Mouse (Mus musculus) layer of hippocampus, adult 11-12 months (tissue): ENCODE results near the gene Pde4d.

ENCODE experiments used
- DNase-seq: peaks from one replicate; pipeline ENCODE4 v3.0.0; 2022; ENCODE audit warnings: low spot score

The Pde4d gene

DNA sequence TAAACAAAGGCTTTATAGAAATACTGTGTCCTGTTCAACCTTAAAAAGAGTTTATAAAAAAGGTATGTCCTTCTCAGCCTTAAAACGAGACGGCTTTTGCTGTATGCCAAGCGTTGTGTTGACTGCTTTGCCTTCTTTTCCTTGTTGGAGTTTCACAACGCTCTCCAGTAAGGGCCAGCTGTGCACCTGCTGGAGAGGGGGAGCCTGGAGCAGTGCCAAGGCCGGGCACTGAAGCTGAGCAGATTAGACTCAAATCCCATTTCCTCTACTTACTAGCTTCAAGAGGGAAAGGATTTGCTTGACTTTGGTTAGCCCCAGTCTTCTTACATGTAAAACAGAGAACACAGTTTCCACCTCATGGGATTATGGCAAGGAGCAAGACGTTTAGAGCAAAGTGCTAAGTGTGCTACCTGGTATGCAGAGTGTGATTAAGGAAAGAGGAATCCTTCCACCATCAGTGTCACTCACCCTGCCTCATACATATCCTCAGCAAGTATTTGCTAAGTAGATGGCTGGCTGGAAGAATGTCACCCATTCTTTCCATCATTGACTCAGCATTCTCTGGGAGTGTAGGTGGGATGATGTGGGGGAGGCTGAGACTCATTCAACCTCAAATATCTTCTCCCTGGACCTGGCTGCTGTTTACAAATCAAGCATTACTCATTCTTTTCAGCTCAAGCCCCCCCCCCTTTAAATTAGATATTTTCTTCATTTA, 149.6 kb downstream of the Pde4d start:
- no peak for DNase-seq

DNA sequence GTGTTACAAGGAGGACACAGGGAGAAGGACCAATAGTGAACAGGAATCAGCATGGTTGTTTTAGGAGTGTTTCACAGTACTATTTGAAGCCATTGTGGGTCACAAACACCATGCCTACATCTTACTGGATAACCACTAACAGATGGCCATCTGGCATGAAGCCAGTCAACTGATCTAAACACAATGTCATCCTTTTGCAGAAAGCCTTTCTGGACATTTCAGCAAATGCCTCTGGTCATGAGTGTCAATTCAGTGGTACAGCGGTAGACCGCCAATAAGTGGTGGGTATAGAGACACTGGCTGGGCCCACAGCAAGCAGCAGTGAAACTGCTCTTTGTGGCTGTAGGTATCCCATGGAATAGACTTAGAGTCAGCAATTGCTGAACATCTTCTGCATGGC, 151.3 kb downstream of the Pde4d start:
- DNase-seq: no peak

DNA sequence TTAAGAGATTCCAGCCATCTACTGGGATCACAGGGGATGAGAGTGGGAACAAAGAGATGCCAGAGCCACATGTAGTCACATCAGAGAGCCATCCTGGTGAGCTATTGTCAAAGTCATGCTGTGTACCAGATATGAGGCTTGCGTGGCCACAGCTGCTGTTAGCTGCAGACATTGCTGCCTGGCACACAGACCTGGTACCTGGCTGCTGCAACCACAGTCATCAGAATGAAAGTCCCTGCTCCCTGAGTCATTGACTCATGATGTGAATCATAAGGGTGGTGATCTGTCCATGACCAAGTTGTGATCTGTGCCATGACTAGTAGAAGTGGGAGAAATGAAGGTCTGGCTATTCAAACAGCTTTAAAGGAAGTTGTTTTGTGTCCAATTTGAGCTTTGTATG, 153.8 kb downstream of the Pde4d start:
- no peak for DNase-seq

DNA sequence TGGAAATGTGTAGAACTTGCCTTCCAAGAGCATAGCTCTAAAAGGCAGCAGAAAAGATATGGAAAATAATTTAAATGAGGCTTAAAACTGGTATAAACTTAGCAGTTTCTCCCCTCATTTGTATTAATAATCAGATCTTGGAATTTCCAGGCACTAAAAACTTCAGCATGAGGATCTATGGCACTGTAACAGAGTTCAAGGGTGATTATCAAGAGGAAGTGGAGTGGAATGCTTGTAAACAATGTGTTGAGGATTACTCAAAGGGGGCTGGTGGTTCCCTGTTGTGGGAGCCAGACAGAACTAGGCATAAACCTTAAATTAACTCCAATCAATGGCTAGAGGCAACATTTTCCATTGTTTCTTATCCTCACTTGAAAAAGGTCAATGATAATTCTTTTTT, 154.5 kb downstream of the Pde4d start:
- no peak for DNase-seq

DNA sequence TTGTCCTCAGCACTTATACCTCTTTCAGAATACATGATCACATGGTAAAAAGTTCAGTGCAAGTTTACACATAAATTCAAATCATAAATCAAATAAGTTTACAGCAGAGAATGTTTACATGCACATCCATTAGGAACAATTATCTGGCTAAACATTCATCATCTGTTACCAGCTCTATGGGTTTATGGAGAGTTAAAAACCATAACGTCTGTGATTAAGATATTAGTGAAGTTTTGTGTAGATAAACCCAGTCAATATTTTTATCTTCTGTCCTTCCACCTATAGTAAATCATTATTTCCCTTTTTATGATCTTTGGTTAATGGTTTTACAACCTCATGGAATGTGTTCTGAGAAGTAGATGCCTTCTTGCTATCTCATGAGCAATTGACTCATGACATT, 168.5 kb downstream of the Pde4d start:
- no peak for DNase-seq

DNA sequence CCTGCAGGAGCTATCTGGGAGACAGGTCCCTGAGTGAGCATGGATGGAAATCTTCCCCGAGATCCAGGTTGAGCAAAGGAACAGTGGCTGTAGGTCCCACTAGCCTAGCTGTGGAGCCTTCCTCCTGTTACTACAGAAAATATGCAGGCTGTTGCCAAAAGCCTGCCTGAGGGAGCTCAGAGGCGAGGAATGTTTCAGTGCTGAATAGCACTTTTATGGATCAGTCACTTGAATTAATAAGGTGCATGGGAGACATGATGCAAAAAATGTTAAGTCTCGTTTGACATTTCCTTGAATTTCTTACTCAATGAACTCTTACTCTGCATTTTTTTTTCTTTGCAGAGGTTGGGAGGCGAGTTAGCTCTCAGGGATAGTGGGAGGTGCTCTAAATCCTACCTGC, 172.9 kb downstream of the Pde4d start:
- no peak for DNase-seq

DNA sequence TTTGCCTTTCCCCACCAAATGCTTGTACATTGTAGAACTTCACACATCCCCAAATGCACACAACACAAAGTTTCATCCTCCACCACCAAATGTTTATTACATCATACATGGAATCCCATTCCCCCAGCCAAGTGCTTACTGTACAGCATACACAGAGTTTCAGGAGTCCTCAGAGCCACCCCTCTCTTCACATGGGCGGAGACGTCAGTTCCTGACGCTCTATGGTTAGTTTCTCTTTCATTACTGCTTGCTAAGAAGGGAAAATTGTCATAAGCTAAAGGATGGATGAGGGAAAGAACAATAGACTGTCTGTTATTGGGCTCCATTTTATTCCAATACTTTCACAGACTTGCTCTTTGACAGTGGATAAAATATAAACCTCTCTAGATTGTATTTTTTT, 174.2 kb downstream of the Pde4d start:
- no peak for DNase-seq

DNA sequence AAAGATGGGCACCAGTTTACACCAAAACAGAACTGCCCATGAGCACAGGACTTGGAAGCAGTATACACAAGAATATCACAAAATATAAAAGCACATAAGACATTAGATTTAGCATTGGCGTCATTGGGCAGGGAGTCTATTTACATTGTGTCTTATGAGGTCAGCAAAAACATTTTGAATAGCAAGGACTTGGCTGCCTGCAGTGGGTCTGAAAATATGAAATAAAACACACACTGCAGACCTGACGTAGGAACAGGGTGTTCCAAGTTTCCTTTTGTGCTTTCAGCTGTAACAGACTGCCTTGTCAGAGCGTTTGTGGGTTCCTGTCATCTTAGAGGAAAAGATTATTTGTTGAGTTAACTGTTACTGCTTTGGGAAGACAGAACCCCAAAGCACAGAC, 176.4 kb downstream of the Pde4d start:
- no peak for DNase-seq

DNA sequence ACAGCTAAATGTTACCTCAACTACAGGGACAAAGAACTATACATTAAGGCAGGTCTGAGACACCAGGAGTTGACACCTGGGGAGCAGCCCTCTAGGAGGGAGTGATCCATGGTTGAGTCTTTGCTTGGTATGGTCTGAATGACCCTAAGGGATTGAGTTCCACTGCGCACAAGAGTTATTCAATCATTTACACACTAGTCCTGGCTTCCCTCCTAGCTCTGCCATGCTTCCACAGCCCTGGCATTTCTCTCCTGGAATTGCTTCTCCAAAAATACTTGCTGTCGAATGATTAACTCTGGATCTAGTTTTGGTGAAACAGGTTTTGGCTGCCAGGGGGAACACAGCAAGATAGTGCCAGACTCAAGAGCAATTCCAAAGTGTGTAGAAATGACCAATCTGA, 178.8 kb downstream of the Pde4d start:
- no peak for DNase-seq

DNA sequence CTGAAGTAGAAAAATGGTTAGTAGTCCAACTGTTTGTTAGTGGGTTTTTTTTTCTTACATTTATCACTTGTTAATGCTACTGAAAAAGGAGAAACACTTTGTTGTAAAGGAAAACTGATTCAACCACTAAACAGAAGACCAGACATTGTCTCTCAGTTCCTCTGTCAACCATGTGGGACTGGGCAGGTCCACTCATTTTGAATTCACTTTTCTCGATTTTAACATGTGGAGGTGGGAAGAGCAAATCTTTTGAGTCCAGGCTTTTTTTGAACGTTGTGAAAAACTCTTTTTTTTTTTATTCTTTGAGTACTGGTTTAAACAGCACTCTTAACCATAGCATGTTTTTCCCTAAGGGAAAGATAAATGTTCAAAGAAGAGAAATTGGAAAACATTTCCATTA, 180.8 kb downstream of the Pde4d start:
- no peak for DNase-seq

DNA sequence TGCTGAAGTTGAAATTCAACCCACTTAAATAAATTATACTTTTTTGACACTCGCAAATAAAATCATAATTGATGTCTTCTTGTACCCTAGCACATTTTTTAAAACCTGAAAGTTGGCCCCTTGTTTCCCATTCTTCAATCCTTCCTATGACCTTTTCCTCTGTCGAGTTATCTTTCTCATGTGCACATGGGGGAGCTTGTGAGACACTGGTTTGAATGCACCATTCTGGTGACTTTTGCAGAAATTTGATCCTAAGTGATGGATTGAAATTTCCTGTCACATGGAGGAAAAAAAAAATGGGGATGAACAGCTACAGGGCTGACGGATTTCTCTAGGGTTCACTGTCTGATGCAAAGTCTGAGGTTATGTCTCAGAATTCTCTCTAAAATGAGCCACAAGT, 181.5 kb downstream of the Pde4d start:
- DNase-seq: no peak

DNA sequence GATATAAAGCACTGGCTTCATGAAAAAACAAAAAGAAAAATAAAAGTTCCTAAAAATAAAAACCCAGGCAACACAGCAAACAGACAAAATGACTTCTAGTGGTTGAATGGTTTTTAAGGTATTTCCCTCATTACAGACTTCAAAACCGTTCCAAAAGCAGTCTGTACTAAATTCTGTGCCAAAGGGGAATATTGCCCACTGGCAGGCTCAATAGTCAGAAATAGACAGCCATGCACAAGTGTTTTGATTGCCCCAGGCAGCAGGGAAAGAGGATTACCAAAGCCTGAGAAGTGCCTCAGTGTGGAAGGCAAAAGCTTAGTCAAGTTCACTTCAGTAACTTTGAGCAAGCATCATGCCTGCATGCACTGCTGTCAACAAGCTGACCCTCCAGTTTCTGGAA, 186.8 kb downstream of the Pde4d start:
- DNase-seq: no peak

DNA sequence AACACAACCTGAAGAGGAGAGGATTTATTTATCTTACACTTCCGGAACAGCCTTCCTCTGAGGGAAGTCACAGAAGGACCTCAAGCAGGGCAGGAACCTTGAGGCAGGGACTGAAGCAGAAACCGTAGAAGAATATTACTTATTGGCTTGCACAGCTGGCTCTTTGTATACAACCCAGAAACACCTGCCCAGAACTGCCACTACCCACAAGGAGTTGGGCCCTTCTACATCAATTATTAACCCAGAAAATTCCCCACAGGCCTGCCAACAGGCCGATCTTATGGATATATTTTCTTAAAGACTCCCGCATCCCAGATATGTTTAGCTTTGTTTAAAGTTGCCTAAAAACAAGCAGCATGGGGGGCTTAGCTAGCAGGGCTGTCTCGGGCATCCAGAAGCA, 192.5 kb downstream of the Pde4d start:
- DNase-seq: no peak

DNA sequence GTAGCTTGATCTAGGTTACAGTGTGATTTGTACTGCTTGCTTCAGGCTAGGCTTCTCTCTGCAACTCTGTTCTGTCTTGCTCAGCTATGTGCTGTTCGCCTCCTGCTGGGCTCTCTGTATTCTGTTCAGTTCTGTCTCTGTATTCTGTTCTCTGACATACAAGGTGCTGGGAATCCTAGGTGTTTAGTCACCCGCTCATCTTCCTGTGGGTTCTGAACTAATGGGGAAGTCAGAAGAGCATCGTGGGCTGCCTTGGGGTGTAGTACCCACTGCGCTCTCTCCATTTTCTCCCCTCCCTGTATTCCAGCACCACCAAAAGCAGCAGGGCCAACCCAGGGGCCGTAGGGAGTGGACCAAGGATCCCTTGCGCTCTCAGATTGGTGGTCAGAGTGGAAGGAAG, 197.1 kb downstream of the Pde4d start:
- DNase-seq: no peak

DNA sequence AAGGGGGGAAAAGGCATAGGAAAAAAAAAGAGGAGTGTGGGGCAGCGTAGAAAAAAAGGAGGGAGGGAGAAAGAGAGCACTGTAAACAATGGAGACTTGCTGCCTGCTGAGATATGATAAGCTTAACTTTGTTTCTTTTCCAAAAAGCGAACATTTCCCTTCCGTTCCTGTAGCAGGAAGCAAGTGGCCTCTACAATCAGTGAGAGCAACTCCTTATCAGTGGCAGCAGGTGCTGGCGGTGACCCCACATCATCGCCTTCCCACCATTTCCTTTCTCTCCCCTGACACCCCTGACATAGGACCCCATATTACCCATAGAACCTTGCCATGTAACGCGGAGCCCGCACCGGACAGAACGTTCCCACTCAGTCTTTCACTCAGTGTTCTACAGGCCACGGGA, 197.5 kb downstream of the Pde4d start:
- no peak for DNase-seq

DNA sequence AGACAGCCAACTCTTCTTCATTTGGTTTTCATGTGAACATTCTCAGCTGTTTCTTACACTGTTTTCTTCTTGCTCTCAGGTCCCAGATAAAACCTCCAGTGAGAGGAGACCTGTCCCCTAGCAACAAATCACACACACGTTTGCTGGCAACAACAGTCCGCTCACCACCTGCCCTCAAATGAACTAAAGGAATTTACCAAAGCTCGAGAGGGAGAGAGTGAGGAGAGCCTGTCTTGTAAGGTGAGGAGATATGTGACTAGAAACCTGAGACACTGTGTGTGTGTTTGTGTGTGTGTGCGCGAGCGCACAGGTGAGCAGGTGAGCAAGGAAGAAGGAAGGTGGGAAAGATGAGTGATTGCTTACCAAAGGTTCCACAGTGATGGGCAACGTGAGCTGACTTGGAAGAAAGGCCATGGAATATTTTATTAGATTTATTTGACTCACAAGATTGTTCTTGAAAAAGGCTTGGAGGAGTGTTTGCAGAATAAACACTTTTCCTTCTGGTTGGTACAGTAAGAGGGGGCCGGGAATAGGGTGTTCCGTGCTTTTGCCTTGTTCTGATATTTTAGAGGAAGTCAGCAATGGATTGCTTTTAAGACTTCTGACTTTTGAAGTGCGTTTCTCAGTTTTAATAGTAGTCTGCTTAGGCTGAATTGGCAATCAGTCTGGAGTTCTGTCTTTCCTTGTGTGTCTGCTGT, 204.4 kb downstream of the Pde4d start:
- no peak for DNase-seq

DNA sequence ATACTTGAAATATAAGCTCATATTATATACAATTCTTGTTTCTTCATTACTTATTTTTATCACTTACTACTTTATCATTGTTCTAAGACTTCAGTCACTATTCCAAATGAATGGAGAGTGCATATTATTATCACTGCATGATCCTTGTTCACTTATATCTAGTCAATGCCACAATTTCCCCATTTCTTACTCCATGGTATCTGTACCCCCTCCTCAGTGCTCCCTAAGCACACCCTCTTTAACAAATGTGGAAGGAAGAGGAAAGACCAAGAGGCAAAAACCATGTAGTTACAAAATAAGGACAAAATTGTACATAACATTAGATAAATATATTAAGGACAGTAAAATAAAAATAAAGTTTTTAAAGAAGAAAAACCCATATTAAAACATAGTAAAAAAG, 216.8 kb downstream of the Pde4d start:
- DNase-seq: no peak

DNA sequence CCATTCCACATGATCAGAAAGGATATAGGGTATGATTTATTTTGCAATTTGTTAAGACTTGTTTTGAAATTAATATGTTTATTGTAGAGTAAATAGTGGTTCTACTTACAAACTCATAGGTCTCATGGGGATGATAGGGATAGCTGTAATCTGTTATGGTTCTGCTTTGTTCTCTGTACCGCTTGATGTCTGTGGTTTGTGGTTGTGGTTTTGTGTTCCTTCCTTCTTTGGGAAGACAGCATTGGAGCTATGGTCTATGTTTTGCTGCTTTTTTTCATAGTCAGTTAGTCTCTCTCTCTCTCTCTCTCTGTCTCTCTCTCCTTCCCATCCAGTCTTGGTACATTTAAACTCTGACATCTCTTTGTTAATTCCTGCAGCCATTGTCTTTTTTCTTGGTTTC, 217.3 kb downstream of the Pde4d start:
- DNase-seq: no peak

DNA sequence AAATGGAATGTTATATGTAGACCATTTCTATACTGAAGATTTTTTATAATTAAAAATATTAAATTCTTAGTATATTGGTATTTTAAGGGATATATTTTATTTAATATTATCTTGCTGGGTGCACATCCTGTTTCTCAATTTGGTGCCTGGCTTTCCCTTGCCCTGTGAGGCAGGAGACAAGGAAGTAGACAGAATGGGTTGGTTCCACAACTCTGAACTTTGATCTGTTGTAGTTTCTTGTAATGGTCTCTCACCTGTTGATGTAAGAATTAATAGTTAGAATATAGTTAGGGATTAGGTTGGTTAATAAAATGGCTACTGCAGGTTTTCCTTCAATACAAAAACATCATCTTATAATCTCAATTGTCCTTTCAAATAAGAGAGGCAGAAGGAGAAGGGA, 227.3 kb downstream of the Pde4d start:
- DNase-seq: no peak

DNA sequence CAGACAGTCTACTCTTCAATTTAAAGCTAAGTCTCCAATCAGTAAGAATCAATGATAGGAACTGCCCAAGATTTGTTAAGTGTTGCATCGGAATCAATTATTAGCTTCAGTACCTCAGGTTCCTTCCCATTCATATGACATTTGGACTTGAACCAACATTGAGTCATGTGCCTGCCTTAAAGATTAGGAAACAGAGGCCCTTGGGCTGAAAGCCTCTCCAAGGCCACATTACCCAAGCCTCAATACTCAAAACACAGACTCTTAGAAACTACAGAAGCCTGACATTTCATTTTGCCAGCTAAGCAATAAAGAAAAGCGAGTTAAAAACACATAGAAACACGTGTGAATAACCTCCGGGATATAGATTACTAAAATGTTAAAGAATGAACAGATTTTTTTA, 233.3 kb downstream of the Pde4d start:
- no peak for DNase-seq

DNA sequence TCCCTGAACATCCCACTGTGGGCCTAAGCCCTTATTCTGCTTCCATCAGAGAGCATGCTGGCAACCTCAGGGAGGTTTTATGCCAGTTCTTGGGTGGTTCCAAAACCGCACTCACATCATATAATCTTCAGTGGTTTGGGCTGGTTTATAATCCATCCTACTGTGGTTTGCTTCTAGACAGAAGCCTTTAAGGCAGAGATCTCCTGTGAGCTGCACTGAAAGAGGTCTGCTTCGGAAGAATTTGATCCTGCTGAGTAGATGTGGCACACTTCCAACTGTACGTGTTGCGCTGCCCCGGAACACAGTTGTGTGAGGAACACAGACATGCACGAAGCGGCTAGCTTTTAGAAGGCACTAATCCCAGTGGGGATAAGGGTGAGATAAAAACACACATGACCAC, 236.1 kb downstream of the Pde4d start:
- DNase-seq: no peak

DNA sequence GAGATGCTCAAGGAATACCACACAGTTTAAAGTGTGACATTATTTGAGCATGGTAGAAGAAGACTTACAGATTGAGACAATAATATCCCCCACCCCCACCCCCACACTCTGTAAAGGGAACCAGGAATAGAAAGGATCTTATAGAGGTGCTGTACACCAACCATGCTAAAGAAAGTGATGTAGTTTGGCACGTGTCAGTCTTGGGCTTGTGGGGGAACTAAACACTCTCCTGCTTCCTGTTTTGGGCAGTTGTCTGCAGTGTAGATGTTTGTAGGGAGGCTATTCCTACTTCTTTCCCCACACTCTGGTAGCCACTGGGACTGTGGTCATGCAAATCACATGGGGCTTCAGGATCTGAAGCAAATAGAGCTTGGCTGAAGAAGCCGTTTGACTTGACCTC, 236.5 kb downstream of the Pde4d start:
- DNase-seq: no peak

DNA sequence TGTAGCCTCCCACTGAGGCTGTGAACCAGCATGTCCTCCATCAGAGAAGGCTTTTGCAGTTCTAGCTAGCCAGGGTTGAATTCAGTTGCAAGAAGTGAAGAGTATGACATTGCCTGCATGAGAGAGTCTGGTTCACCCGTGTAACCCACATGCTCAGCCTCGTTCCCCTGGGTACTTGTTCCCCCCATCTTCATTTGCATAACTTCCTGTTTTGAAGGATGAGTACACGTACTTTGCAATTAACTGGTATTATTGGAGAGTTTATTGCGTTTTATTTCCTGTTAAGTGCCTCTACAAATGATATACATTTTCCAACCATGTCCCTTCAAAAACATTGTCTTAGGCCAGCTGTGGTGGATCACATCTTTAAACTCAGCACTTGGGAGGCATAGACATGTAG, 237.1 kb downstream of the Pde4d start:
- DNase-seq: no peak

DNA sequence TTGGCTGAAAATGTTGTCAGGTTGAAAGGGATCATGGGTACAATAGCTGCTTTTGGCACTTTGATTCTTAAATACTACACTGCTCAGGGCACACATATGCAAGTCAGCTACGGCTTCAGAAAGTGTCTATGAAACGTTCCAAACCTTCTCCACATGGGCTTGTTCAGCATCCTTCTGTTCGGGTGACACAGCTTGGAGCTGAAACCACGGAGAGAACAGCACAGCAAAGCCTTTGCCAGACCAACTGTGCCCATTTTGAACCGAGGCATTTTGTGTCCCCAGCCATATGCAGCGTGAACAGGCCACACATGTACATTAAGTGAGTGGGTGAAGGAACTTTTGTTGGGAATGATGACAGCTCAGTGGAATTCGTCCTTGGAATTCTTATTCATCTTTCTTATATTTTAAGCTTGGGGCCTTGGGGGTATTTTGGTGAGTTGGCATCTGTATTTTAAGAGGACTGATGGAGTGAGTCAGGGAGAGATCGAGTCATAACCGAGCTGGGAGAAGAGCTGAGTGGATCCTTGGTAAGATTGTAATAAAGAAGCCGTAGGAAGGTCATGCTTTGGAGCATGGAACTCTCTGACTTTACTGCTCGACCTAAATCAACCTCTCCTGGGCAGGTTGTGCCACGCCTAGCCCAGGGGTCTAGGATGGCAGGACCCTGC, 243.3 kb downstream of the Pde4d start:
- DNase-seq: peak; percentile 25
